Mouse (Mus musculus) limb, embryonic 10.5 days (tissue): ENCODE measurements around the gene Rerg. TPM values are rescaled to one million over a fixed set of nuclear protein-coding genes. Genes with fewer than 3 reads are reported as not detected.

Source experiments
- DNase-seq: peaks from one replicate; pipeline ENCODE4 v3.0.0-alpha.2; 2017; ENCODE audit warnings: low spot score
- H3K27ac ChIP-seq: fragments of 300-500 bp; sonication (generic); 2 replicates; pipeline ENCODE4 v1.5.1; 2016; ENCODE audit warnings: mild to moderate bottlenecking
- H3K27me3 ChIP-seq: fragments of 300-500 bp; sonication (generic); 2 replicates; pipeline ENCODE4 v1.6.1; 2016; ENCODE audit warnings: low read depth, mild to moderate bottlenecking; ENCODE audit not compliant: poor library complexity, severe bottlenecking
- H3K36me3 ChIP-seq: fragments of 300-500 bp; sonication (generic); 2 replicates; pipeline ENCODE4 v1.6.1; 2016; ENCODE audit warnings: mild to moderate bottlenecking, moderate library complexity
- H3K4me1 ChIP-seq: fragments of 300-500 bp; sonication (generic); 2 replicates; pipeline ENCODE4 v1.6.1; 2016
- H3K4me3 ChIP-seq: fragments of 300-500 bp; sonication (generic); 2 replicates; pipeline ENCODE4 v1.5.1; 2016; ENCODE audit warnings: mild to moderate bottlenecking, moderate library complexity
- H3K9me3 ChIP-seq: fragments of 300-500 bp; sonication (generic); replicated peaks from 2 replicates; pipeline ENCODE4 v1.6.1; 2016; ENCODE audit warnings: mild to moderate bottlenecking
- WGBS: fragments of 180-500 bp; shearing (Covaris S2); methylation state at CpG from one replicate; pipeline ENCODE4 v1.1.7; 2016; 5-methylcytosine and 5-hydroxymethylcytosine counted together
- polyA plus RNA-seq: library from polyadenylated mRNA; unstranded; fragments of >200 nt; fragmentation: Nextera tagmentation; extraction: Ambion mirVana; gene quantifications from 2 replicates; pipeline ENCODE4 v1.2.1, GENCODE M21; 2016

Gene Rerg
- polyA plus RNA-seq, 1 experiment from 2014 or later: 1.2 TPM

DNA sequence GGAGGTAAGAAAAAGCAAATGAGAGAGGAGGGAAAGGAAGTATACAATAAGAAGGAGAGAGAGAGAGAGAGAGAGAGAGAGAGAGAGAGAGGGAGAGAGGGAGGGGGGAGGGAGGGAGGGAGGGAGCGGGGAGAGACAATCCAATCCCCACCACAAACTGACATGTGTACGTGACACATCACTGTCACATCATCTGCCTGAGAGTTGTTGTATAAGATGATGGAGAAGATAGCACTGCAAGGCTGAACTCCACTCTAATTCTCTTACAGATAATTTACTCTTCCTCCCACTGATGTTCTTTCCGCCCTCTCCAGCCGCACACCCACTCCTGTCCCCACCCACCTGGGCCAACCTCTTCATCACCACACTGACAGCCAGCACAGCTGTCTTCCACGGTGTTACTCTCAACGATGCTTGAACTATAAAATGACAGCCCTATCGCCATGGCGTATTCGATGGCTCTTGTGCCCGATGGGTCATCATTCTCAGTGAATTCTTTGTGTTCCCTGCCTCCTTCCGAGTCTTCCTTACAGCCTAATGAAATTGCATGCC is 18.2 kb upstream of the Rerg start:
- no peaks in the 10 kb centered on the region for H3K27me3 ChIP-seq
- no peaks in the 10 kb centered on the region for H3K36me3 ChIP-seq
- H3K4me3 ChIP-seq: no peak overlapping the region
- H3K4me1 ChIP-seq: no peaks in the 10 kb centered on the region
- WGBS: 54% methylated on average over 10 of the region's 11 CpGs
- H3K9me3 ChIP-seq: no peaks in the 10 kb centered on the region
- H3K27ac ChIP-seq: no peak overlapping the region
- DNase-seq: no peak

DNA sequence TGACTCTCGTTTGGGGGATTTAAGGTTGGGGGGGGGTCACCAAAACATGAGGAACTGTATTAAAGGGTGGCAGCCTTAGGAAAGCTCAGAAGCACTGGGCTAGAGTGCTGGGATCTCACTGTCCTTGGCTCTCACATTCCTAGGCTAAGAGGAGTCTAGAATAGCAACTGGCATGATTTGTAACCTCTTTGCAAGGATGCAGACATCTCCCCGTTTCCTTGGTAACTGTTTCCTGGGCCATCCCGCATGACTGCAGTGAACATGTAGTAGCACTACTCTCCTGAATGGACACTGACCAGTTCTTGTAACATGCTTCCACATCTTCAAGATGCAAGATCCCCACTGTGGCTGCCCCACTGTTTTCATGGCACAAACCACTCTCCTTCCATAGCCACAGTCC is 17.1 kb upstream of the Rerg start:
- Histone ChIP-seq H3K36me3 (no peaks in the 10 kb centered on the region), H3K27ac (no peak overlapping the region)
- 85% methylated on average over 3 of the region's 3 CpGs for WGBS

DNA sequence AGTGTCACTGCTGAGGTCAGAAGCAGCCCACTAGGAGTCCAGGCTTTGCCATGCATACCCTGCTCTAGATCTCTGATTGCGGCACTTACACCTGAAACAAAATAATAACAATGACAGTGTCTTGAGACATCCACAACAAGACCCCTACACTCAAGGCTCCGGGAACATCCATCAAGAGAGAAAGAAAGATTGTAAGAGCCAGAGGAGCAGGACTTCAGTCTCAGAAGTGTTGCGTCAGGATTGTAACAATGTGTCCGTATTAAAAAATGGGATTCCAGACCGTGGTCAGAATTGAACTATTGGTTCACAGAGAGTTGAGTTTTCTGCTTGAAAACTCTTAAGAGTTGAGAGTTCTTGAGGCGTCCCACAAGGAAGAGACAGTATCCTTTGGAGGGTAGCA is 10.3 kb upstream of the Rerg start:
- no peak overlapping the region for H3K4me3 ChIP-seq
- H3K27ac ChIP-seq: no peak overlapping the region
- H3K4me1 ChIP-seq: peaks cover 15% of the 10 kb centered on the region
- no peaks in the 10 kb centered on the region for H3K9me3 ChIP-seq
- DNase-seq: no peak
- WGBS: 54% methylated on average over 6 of the region's 6 CpGs
- 0 out of 2 replicates have a peak, but pooled peaks cover 3% of the 10 kb centered on the region for H3K27me3 ChIP-seq
- H3K36me3 ChIP-seq: no peaks in the 10 kb centered on the region

More for the DNA sequence above, 17.1 kb upstream of the Rerg start:
- DNase-seq: no peak
- H3K27me3 ChIP-seq: no peaks in the 10 kb centered on the region
- H3K4me3 ChIP-seq: no peak overlapping the region
- no peaks in the 10 kb centered on the region for H3K9me3 ChIP-seq
- H3K4me1 ChIP-seq: no peaks in the 10 kb centered on the region

DNA sequence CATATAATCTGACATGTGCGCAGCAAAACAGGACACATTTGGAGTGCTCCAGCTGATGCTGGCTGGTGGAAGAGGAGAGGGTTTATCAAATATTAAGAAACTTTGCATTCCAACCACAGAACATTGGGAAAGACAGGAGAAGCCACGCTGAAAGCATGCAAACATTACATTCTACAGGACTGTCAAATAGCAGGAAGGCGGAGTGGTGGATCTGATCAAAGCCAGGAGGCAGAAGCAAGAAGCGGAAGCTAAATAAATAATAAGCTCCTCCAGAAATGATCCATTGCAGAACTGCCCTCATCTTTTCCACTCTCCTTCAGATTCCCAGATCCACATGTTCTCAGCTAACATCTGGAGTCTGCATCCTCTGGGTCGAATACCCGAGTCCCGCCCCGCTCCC is 9.8 kb upstream of the Rerg start:
- 0 out of 2 replicates have a peak, but pooled peaks cover 3% of the 10 kb centered on the region for H3K27me3 ChIP-seq
- DNase-seq: no peak

DNA sequence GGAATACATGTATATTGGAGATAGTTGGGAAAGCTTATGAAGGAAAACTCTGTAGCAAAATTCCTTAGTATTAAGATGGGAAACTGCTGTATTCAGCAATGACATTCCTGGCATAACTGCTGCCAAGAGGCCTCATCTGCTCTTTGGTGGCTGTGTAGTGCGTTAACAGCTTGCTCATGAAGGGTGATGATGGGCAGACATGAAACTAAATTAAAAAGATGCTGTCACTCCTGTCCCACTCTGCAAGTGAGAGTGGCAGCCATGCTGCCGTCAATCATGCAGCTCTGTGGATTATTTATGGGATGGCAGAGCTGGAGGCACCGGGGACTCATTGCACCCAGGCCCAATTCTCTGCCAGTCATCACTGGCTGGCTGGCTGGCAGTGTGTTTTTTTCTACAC is 8.7 kb upstream of the Rerg start:
- 47% methylated on average over 3 of the region's 3 CpGs for WGBS
- Histone ChIP-seq H3K36me3 (no peaks in the 10 kb centered on the region), H3K27me3 (0 out of 2 replicates have a peak, but pooled peaks cover 3% of the 10 kb centered on the region), H3K9me3 (no peaks in the 10 kb centered on the region), H3K4me3 (no peak overlapping the region), H3K27ac (no peak overlapping the region), H3K4me1 (peaks cover 15% of the 10 kb centered on the region)
- no peak for DNase-seq

More for the DNA sequence above, 9.8 kb upstream of the Rerg start:
- H3K4me3 ChIP-seq: no peak overlapping the region
- peaks cover 15% of the 10 kb centered on the region for H3K4me1 ChIP-seq
- H3K9me3 ChIP-seq: no peaks in the 10 kb centered on the region
- H3K36me3 ChIP-seq: no peaks in the 10 kb centered on the region
- 32% methylated on average over 8 of the region's 8 CpGs for WGBS
- no peak overlapping the region for H3K27ac ChIP-seq

DNA sequence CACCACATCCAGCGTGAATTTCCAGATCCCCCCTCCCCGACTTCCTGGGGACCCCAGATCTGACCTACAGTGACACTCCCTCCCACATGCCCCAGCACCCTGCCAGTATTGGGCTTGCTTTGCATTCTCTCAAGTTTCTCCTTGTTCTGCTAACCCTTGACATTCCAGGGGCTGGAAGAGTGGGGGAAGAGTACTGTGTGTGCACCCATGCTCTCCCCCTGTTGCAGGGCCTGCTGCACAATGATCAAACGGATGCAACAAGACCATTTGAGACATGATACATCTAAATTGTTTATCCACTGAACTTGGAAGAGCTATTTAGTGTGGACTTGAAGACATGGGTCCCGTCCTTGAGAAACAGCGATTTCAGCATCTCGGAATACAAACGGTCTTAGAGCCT is 349 bp upstream of the Rerg start:
- Histone ChIP-seq H3K27me3 (peaks cover 43% of the 10 kb centered on the region), H3K4me1 (peaks cover 32% of the 10 kb centered on the region), H3K27ac (no peak overlapping the region), H3K9me3 (no peaks in the 10 kb centered on the region), H3K36me3 (no peaks in the 10 kb centered on the region), H3K4me3 (no peak overlapping the region)
- 27% methylated on average over 7 of the region's 7 CpGs for whole genome bisulfite sequencing
- no peak for DNase-seq

DNA sequence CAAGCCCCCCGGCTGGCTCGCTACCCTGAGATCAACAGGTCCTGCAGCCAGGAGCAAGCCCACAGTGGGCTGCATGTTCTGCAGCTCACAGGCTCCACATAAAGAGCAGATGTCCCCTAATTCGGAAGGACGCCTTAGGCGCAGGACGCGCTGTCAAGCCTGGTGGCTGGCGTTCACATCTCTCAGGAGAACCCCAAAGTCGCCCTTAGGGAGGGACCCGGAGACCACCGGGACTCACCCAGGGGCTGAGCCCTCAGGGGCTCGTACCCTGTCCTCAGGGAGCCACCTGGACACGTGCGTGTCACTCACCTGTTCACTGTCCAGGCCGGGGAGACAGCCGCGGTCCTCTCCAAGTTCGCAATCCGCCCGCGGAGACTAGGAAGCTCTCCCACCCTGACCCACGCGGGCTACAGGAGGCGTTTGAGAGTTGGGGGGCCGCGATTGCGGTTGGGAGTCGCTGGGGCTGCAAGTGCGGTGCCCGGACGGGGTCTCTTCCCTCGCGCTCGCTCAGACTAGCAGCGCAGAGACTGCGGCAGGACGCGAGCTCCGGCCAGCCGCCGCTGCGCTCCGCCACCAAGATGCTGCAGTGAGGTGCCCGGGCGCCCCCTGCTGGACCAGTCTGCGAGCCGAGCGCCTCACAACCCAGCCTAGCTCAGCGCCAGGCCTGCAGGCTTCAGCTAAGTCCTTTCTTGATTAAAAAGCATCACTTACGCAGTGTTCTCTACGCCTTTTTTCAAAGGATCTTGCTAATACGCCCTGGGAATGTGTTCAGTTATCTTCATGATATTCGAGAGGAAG is 927 bp downstream of the Rerg start:
- peaks cover 43% of the 10 kb centered on the region for H3K27me3 ChIP-seq
- DNase-seq: peak; percentile 96

DNA sequence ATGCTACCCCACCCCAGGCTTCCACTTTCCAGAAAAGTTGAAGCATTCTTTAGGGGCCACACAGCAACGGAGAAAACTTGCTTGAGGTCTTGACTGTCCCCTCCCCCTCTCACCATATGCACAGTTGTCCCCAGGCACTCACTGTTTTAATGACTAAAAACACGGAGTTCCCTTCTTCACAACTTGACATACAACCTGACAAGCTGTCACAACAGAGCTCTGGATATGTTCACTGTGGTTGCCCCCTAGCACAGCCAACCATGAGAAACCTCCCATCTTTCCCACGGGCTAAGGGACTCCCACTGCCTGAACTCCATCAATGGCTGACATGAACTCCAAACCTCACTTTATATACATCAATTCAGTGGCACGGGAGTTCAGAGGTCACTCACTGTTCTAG is 3.5 kb downstream of the Rerg start:
- Histone ChIP-seq H3K27me3 (peaks cover 41% of the 10 kb centered on the region), H3K4me3 (no peak overlapping the region), H3K36me3 (no peaks in the 10 kb centered on the region), H3K9me3 (no peaks in the 10 kb centered on the region), H3K4me1 (peaks cover 32% of the 10 kb centered on the region), H3K27ac (no peak overlapping the region)
- 28% methylated on average over 4 of the region's 4 CpGs for WGBS
- DNase-seq: no peak

More for the DNA sequence above, 927 bp downstream of the Rerg start:
- under 1% methylated on average over 53 of the region's 53 CpGs for WGBS
- no peaks in the 10 kb centered on the region for H3K9me3 ChIP-seq
- no peaks in the 10 kb centered on the region for H3K36me3 ChIP-seq
- peak overlapping the region; percentile 60 for H3K4me3 ChIP-seq
- H3K4me1 ChIP-seq: peaks cover 32% of the 10 kb centered on the region
- H3K27ac ChIP-seq: peak overlapping the region; percentile 62; the same call in 1 of the 2 replicates

DNA sequence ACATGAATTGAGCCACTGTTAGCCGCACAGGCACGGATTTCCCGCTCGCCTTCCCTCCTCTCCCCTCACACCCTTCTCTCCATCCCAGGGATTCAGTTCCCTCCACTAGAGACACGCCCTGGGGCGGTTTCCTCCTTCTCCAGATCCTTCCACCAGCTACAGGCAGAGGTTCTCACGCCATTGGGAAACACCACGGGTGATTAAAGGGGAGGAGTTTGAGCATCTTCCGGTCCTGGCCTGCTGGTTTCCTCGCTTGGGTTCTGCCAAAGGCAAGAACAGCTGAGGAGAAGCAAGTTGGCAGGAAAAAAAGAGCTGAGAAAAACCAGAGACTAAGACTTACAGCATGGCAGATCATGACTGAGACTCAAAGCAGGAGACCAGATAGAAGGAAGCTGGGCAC is 6.7 kb downstream of the Rerg start:
- 64% methylated on average over 10 of the region's 10 CpGs for WGBS
- Histone ChIP-seq H3K4me1 (peaks cover 16% of the 10 kb centered on the region), H3K4me3 (no peak overlapping the region), H3K27me3 (peaks cover 15% of the 10 kb centered on the region), H3K27ac (no peak overlapping the region), H3K9me3 (no peaks in the 10 kb centered on the region), H3K36me3 (no peaks in the 10 kb centered on the region)
- no peak for DNase-seq

DNA sequence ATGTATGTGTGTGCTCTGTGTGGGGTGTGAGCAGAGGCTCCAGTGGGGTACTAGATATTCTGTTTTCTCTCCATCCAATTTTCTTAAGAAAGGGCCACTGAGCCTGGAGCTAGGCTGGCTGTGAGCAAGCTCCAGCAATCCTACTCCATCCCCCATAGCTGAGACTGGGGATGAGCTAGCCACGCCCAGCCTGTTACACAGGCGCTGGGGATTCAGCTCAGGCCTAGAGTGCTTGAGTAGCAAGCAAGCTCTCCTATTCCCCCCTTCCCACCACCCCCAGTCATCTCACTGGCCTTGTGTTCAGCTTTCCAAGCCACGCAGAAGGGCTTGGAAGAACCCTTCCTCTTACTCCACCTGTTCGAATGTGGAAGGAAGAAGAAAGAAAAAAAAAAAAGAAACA is 7.2 kb downstream of the Rerg start:
- no peak for DNase-seq
- H3K9me3 ChIP-seq: no peaks in the 10 kb centered on the region
- no peak overlapping the region for H3K27ac ChIP-seq
- H3K4me3 ChIP-seq: no peak overlapping the region
- 70% methylated on average over 4 of the region's 4 CpGs for WGBS
- peaks cover 11% of the 10 kb centered on the region for H3K4me1 ChIP-seq
- peaks cover 9% of the 10 kb centered on the region for H3K27me3 ChIP-seq
- no peaks in the 10 kb centered on the region for H3K36me3 ChIP-seq

DNA sequence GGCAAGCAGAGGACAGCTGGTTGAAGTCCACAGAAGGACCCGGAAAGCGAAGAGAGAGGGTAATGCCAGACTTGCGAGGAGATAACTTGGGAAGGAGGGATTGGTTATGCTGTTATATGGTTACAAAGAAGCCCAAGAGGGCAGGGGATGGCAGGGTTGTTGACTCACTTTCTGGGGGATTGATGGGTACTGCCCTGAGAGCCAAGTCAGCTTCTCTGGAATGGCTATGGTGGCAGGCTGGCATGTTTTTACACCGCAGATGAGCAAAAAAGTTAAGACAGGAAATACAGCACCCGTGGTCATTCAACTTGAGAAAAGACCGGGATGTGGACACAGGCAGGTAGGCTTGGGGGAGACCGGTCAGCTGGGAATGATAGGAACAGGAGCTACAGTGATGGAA is 7.8 kb downstream of the Rerg start:
- no peak for DNase-seq

DNA sequence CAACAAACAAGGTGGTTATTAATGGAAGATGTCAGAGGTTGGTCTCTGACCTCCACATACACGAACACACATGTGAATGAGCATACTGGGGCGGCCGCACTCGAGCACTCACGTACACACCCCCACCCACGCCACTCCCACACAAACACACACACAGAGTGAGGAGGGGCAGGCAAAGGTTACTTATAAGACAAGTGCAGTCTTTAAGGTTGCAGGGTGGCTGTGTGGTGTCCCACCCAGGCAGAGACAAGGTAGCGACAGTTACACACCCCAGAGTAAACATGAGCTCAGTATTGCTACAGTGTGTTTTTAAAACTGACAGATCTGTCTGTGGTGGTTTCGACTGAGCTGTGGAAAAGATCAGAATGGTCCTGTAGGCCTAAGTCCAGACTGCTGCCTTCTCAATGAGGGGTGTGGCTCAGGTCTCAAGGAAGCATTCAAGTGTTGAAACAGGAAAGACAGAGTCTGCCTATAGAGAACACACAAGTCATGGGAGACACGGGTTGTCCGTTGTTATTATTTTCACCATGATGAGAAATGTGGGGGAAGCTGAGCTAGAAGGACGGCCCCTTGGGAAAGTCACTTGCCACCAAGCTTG is 8.7 kb downstream of the Rerg start:
- DNase-seq: no peak
- Histone ChIP-seq H3K9me3 (no peaks in the 10 kb centered on the region), H3K4me3 (no peak overlapping the region), H3K27me3 (no peaks in the 10 kb centered on the region), H3K27ac (no peak overlapping the region), H3K36me3 (no peaks in the 10 kb centered on the region), H3K4me1 (peaks cover 1% of the 10 kb centered on the region)
- WGBS: 89% methylated on average over 11 of the region's 11 CpGs

More for the DNA sequence above, 7.8 kb downstream of the Rerg start:
- 0 out of 2 replicates have a peak, but pooled peaks cover 4% of the 10 kb centered on the region for H3K27me3 ChIP-seq
- peaks cover 10% of the 10 kb centered on the region for H3K4me1 ChIP-seq
- H3K27ac ChIP-seq: no peak overlapping the region
- no peak overlapping the region for H3K4me3 ChIP-seq
- no peaks in the 10 kb centered on the region for H3K9me3 ChIP-seq
- WGBS: 93% methylated on average over 7 of the region's 7 CpGs
- H3K36me3 ChIP-seq: no peaks in the 10 kb centered on the region

DNA sequence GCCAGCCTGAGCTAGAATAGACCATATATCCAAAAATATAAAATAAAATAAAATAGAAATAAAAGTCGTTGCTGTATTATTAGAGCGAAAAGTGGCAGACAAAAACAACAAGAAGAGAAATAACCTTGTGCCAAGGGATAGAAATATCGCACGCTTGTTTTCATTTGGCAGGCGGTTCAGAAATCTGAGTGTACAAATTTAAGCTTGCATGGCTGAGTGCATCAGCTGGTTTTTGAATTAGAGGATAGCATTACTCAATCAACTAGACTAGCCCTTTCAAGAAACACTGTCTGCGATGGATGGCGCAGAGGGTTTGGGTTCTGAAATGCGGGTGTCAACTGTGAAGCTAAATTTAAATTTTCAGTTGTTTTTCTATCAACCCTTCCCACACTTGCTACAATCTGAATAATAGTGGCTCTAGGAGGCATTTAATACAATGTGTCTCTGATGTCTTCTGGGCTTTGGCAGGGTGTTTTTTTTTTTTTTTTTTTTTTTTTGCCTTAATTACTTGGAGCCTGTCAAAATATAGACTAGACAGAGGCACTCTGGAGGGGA is 10.8 kb downstream of the Rerg start:
- WGBS: 92% methylated on average over 8 of the region's 8 CpGs
- no peak overlapping the region for H3K27ac ChIP-seq

More for the DNA sequence above, 10.8 kb downstream of the Rerg start:
- H3K4me1 ChIP-seq: peaks cover 7% of the 10 kb centered on the region; the same call in 1 of the 2 replicates
- no peak for DNase-seq
- H3K4me3 ChIP-seq: no peak overlapping the region
- no peaks in the 10 kb centered on the region for H3K9me3 ChIP-seq
- no peaks in the 10 kb centered on the region for H3K36me3 ChIP-seq
- no peaks in the 10 kb centered on the region for H3K27me3 ChIP-seq
